Mouse (Mus musculus): ENCODE measurements around the gene Lrrc31. TPM values are rescaled to one million over a fixed set of nuclear protein-coding genes. Genes with fewer than 3 reads are reported as not detected.

The Lrrc31 gene
- not detected in 2 replicates for polyA plus RNA-seq (2012; ENCODE audit: low replicate concordance)

DNA sequence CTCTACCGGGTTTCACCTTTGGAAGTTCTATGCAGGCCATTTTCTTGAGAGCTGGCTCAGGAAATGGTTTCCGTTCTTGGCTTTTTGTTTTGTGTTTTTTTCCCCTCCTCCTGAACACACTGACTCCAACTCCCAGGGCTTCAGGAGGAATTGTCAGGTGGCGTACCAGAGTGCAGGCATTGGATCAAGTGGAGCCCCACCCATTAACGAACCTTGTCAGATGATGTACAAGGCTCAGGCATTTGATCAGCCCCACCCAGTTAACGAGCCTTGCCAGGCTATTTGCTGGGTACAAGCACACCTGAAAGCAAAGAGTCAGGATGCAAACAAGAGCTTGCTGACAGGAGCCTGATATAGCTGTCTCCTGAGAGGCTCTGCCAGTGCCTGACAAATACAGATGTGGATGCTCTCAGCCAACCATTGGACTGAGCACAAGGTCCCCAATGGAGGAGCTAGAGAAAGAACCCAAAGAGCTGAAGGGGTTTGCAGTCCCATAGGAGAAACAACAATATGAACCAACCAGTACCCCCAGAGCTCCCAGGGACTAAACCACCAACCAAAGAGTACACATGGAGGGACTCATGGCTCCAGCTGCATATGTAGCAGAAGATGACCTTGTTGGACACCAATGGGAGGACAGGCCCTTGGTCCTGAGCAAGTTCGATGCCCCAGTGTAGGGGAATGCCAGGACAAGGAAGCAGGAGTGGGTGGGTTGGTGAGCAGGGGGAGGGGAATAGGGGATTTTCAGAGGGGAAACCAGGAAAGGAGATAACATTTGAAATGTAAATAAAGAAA, at the start of gene Lrrc31:
Lrrc31 (minus strand) TSS at position 133 of the 795 bp plus-strand sequence.

GRCm38 (mm10) chr3:30746006-30746405, 46.4 kb upstream of the Lrrc31 start, which contains the start of gene Samd7:
Gene Samd7, plus strand, starts transcription at chr3:30746293.

DNA sequence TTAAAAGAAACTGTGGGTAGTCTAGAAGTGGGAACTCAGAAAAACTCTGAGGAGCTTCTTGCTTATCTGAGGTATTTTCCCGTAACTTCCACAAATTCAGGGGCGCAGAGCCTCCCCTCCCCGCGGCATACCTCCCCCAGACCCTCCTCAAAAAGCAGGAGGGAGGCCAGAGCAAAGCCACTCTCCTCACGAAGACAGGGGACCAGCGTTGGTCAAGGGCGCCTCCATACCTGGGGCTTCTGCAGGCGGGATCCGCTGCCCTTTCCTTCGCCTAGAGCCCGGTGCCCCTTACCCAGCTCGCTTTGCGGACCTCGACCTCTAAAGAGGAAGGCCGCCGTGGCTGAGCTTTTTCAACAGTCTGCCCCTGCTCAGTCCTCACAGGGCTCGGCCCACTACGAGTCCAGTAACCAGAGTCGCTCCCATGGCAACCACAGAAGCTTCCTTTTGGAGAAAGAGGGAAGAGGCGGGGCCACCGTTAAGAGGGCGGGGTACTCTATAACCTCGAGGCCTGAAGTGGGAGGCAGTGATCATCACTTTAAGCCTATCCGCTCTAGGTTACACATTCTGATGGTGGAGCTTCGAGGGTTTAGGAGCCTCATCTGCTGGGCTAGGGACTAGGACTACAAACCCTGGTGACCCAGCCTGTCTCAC, 52.1 kb downstream of the Lrrc31 start, which contains the start of gene Lrrc34:
Lrrc34 (minus strand) TSS at position 430 of the 651 bp plus-strand sequence.

DNA sequence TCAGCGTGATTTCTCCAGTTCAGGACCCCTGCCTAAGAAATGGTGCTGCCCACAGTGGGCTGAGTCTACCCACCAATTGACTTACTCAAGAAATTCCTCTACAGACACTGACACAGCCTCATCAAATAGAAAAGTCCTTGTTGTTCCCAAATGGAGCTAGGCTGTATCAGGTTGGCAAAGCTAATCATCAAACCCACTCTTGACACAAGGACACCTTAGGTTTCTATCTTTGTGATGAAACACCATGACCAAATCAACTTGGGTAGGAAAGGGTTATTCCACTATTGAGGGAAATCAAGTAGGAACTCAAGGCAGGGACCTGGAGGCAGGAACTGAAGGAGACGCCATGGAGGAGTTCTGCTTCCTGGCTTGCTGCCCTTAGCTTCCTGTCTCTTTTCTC, 55.4 kb downstream of the Lrrc31 start, which contains the start of gene Lrriq4:
Lrriq4 (plus strand) TSS at position 301 of the 400 bp plus-strand sequence.

Other genes with a start within 250 kb of the Lrrc31 start
- 0.06 TPM in 1 of 2 replicates, not detected in the other for gene Mecom, start 151.8 kb downstream of the Lrrc31 start, polyA plus RNA-seq (2012; ENCODE audit: low replicate concordance)
- gene Actrt3, start 99.9 kb downstream of the Lrrc31 start, polyA plus RNA-seq (2012; ENCODE audit: low replicate concordance), result not detected in 2 replicates
- 0.17 and 1.4 TPM in 2 replicates for gene Mynn, start 97.8 kb downstream of the Lrrc31 start, polyA plus RNA-seq (2012; ENCODE audit: low replicate concordance)
- not detected in 2 replicates for gene Lrriq4, start 55.3 kb downstream of the Lrrc31 start, polyA plus RNA-seq (2012; ENCODE audit: low replicate concordance)
- gene Lrrc34, start 52.0 kb downstream of the Lrrc31 start, polyA plus RNA-seq (2012; ENCODE audit: low replicate concordance), result not detected in 2 replicates
- not detected in 2 replicates for gene Samd7, start 46.5 kb upstream of the Lrrc31 start, polyA plus RNA-seq (2012; ENCODE audit: low replicate concordance)
- 10.2 and 10.4 TPM in 2 replicates for gene Sec62, start 93.0 kb upstream of the Lrrc31 start, polyA plus RNA-seq (2012; ENCODE audit: low replicate concordance)
- gene Gpr160, start 156.1 kb upstream of the Lrrc31 start, polyA plus RNA-seq (2012; ENCODE audit: low replicate concordance), result 0.08 TPM in 1 of 2 replicates, not detected in the other